Mouse (Mus musculus) telencephalon, adult 2 months (tissue): ENCODE measurements around the gene 1700092M07Rik.

ENCODE experiments used
- DNase-seq: peaks from one replicate; pipeline ENCODE4 v3.0.0-alpha.2; 2011; ENCODE audit warnings: low read depth, low spot score

Gene 1700092M07Rik

GRCm38 (mm10) chr19:8740603-8741002 lies at the start of gene 1700092M07Rik:
TSS of gene 1700092M07Rik (plus strand) at chr19:8740718.
- DNase-seq, result no peak

DNA sequence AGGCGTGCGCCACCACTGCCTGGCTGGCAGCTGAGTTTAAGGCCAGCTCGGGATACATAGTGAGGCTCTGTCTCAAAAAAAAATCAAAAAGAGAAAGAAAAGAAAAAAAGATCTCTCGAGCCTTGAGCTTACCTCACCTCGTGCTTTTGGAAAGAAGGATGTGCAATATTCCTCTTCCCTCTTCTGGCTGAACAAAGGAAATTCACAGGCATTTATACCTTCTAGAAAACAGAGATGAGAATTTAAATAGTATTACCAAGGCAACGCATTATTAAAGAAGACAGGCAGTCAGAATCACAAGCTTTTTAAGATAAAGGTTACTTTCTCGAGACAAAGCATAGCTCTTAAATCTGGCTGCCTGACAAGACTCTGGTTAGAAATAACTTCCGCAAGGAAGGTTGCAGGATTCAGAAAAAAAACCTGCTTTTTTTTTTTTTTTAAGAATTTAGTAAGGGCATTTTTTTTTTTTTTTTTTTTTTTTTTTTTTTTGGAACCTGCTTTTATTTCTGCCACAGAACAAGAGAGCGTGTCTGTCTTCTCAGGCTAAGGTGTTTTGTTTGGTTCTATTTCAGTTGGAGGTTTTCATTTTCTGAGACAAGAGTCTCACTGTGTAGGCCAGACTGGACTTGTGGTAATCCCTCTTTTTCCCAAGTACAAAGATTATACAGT lies 48.5 kb upstream of the 1700092M07Rik start:
- peak; percentile 58 for DNase-seq

GRCm38 (mm10) chr19:8692740-8693139 lies 47.8 kb upstream of the 1700092M07Rik start:
- no peak for DNase-seq

GRCm38 (mm10) chr19:8695330-8695729 lies 45.2 kb upstream of the 1700092M07Rik start:
- DNase-seq, result no peak

- no peak for DNase-seq
These were observed 40.9 kb upstream of the 1700092M07Rik start for GRCm38 (mm10) chr19:8699652-8700051.

DNA sequence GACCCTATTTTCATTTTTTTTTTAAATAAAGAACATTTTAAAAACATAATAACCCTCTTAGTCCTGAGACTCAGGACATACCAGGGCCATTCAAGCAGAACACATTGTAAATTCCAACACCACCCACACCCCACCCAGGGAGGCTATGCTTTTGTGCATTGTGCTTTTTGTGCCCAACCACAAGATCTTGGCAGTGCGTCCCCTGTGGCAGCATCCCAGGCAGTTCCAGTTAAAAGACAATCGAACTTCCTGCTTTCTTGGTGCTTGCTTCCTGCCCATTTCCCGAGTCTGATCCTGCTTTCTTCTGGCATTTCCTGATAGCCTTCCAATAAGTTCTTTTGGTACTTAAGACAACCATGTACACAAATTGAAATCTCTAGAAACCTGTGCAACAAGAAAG lies 38.1 kb upstream of the 1700092M07Rik start:
- no peak for DNase-seq

DNA sequence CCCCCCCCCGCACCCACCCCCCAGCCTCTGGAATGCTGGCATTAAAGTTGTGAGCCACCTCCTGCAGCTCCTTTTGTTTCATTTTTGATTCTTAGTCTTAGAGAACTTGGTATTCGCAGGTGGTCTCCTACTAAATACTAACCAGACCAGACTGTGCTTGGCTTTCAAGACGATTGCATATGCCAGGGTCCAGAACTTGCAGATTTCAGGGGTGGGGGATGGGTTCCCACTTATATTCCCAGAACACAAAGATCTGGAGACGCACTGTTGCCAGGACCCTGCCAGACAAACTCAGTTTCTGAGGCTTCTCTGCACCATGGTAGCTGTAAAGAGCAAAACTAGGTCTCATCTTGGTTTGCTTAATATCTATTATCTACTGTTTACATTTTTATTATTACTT lies 36.9 kb upstream of the 1700092M07Rik start:
- DNase-seq, result no peak

- no peak for DNase-seq
These were observed 35.4 kb upstream of the 1700092M07Rik start for GRCm38 (mm10) chr19:8705026-8705708.

GRCm38 (mm10) chr19:8706132-8706667 lies 34.3 kb upstream of the 1700092M07Rik start:
- DNase-seq, result no peak

GRCm38 (mm10) chr19:8706930-8707329 lies 33.6 kb upstream of the 1700092M07Rik start:
- DNase-seq, result no peak

DNA sequence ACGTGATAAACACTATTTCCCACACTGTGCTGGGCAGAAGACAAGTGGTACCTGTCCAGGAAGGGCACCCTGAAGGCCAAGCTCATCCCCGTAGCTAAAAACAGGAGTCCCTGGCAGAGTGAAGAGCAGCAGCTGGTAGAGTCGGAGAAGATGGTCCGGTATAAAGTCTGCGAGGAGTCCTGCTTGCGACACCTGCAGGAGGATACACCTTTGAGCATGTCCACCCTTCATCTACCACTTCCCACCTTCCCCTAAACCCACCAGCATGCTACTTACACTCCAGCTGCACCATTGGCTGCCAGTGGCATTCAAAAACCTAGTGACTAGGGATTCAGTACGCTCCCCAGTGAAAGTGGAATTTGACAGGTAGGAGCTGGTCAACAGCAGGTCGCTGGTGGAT lies 31.6 kb upstream of the 1700092M07Rik start:
- DNase-seq, result no peak

- DNase-seq, result no peak
These were observed 30.5 kb upstream of the 1700092M07Rik start for GRCm38 (mm10) chr19:8710057-8710456.

DNA sequence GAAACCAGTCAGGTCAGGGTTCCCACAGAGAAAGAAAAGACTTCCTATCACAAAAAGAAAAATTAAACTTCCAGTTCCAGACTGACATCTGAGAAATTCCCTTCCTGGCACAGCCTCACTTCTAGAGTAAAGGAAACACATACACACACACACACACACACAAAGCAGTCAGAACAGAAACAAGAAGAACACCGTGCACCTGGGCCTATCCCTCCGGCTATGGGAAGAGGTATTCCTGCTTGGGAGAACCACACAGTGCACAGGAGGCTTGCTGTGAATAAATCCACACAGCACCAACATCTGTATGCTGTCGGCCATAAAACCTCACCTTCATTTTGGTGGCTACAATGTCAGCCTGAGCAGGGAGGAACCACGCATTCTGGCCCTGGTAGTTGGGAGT lies 29.0 kb upstream of the 1700092M07Rik start:
- DNase-seq, result no peak

GRCm38 (mm10) chr19:8711949-8712869 lies 28.3 kb upstream of the 1700092M07Rik start:
- DNase-seq, result no peak

DNA sequence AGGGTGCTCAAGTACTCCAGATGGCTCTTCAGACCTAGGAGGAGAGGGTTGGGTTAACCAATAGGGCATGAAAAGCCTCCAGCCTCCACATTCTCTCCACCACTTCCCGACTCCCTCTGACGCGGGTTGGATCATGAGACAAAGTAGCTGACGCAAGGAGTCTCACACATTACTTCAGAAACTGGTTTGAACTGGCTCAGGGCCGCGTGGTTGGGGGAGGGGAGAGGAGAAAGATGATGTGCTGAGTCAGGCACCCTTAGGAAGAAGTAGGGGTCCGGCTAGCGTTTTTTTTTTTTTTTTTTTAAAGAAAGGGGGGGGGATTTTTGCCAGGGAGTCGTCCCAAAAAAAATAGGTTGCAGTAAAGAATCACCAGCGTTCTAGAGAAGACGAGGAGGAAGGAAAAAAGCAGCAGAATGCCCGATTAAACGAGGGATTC lies 27.6 kb upstream of the 1700092M07Rik start:
- no peak for DNase-seq

DNA sequence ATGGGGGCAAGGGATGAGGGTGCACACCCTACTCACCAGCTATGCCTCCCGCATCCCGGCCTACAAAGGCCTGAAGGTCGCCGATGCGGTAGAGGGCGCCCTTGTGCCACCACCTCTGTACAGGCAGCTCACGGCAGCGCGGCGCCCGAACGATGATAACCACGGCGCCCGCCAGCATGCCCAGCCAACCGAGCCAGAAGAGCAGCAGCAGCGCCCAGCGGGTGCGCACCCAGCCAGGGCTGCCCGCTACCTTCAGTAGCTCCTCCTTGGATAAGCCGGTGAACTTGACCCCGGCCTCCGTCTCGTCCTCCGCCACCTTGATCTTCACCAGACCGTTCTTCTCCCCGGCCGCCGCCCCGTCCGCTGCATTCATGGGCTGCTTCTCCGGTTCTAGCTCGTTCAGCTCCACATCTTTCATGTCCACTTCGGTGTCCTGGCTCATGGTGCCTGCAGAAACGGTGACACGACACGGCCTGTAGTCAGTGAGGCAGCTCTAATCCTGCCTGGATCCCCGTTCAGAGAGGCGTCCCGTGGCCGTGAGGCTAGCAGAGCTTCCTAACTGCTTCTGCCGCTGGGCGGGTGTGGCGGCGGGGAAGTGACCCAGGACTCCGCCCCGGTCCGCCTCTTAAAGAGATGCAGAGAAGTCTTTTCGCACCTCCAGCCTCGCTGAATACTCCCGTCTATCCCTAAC lies 27.1 kb upstream of the 1700092M07Rik start:
- DNase-seq, result peak; percentile 79

DNA sequence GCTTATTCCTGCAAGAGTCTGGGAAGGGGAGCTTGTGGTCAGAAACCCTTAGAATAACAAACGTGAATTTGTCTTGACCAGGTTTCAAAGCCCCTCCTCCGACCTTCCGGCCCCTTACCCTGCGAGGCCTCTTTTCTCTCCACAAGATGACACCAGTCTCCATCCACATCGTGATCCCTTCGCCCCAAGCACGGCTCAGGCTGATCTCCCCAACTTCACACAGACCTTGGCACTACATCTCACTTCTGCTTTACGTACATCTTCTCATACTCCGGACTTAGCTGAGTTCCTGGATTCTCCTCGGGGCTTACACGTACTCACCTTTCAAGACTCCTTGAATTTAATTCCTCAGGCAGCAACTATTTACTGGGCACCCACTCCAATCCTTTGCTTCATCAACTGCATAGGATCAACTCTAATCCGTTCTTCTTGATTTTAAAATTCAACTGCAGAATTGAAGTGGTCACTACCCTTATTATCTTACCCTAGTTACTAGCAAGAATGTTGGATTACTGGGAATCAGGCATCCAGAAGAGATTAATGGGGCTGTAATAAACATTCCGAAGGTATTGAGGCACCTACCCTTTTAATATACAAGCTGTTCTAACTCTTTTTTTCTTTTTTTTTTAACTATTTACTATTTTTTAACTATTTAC lies 26.4 kb upstream of the 1700092M07Rik start:
- no peak for DNase-seq

GRCm38 (mm10) chr19:8714653-8715481 lies 25.7 kb upstream of the 1700092M07Rik start:
- no peak for DNase-seq

- DNase-seq, result no peak
These were observed 24.4 kb upstream of the 1700092M07Rik start for GRCm38 (mm10) chr19:8715868-8716766.
